Mouse (Mus musculus) stomach, postnatal 0 days (tissue): ENCODE results near the gene Rab3b.

Experiments used
- CTCF ChIP-seq: IDR thresholded peaks from 2 replicates; pipeline ENCODE4 v1.5.1; 2016; ENCODE audit warnings: antibody characterized with exemption, low read depth, mild to moderate bottlenecking, moderate library complexity
- EP300 ChIP-seq: optimal IDR thresholded peaks from 2 replicates; pipeline ENCODE3; 2016; ENCODE audit warnings: antibody characterized with exemption

DNA sequence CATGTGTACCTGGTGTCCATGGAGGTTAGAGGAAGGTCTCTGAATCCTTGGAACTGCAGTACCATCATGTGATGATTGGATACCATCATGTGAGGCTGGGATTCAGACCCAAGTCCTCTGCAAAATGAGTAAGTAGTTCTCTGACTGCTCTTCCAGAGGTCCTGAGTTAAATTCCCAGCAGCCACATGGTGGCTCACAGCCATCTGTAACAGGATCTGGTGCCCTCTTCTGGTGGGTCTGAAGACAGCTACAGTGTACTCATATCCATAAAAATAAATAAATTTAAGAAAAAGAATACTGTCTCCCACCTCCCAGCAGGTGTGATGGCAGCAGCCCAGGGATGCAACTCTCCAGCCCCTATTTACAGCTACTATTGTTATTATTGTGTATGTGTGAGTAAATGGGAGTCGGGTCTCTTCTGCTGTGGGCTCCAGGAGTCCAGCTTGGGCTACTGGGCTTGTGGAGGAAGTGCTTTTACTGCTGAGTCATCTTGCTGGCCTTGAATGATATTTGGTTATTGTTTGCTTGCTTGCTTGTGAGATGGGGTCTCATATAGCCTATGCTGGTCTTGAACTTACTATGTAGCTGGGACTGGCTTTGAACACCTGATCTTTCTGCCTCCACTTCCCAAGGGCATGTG lies 108.1 kb downstream of the Rab3b start:
- TF ChIP-seq CTCF (peak; percentile 26; the same call in 1 of the 2 replicates), EP300 (no peak)
